Mouse (Mus musculus) adrenal gland, postnatal 14 days (tissue): Measurements from ENCODE around the gene Kpna7. TPM values are rescaled to one million over a fixed set of nuclear protein-coding genes. Genes with fewer than 3 reads are reported as not detected.
"Not testable (repeated sequence)": the region's sequence is repeated elsewhere in the genome, so short reads cannot be mapped to it uniquely, and the experiment has no call there.

ENCODE experiments used
- DNase-seq: peaks from one replicate; pipeline ENCODE4 v3.0.0; 2021; ENCODE audit warnings: mixed read lengths
- total RNA-seq: library from RNA; stranded (reverse); gene quantifications from 2 replicates; pipeline ENCODE4 v1.2.3, GENCODE M21; 2021

Kpna7 gene
- total RNA-seq, 1 experiment from 2014 or later, result not detected

DNA sequence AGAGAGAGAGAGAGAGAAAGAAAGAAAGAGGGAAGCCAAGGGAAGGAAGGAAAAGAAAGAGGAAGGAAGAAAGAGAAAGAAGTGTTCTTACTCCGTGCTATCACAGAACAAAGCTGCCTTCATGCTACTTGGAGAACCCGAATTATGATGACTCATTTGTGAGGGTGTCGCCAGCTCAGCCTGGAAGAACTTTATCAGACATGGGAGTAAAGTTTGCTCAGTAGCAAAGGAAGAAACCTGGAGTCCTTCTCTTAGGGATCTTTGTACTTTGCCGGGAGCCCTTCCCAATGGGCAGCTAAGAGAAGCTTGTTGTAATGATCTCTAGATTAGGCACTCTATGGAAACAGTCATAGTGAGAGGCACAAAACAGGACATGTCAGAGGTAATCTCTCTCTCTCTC, 18.9 kb upstream of the Kpna7 start:
- DNase-seq, result no peak

DNA sequence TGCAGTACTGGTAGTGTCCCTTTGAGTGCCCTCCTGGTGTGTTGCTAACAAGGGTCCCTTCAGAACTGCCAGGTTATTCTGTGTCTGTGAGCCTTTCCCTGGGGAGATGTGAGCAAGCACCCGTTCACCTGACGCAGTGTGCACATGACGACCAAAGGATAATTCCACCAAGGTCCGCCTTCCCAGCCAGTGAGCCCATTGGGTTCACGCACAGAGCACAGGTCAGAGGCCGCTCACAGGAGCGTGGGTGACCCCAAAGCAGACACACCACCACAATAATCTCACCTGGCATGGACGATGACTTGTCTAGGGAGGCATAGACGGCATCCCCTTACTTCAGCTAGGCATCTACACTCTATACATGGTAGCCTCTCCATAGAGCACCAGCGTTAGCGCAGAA, 17.6 kb upstream of the Kpna7 start:
- not testable (repeated sequence) for DNase-seq

DNA sequence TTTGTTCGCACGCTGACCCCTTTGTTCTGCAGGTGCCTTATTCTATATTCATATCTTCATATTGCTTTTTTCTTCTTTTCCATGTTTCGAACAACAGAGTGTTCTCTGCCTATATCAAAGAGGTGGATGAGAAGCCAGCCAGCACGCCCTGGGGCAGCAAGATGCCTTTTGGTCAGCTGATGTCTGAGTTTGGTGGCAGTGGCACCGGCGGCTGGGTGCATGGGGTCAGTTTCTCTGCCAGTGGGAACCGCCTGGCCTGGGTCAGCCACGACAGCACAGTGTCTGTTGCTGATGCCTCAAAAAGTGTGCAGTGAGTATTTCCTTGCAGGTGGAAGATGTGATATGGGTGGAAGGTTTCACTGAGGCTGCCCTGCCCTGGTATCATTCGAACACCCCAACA, 17.1 kb upstream of the Kpna7 start:
- no peak for DNase-seq

DNA sequence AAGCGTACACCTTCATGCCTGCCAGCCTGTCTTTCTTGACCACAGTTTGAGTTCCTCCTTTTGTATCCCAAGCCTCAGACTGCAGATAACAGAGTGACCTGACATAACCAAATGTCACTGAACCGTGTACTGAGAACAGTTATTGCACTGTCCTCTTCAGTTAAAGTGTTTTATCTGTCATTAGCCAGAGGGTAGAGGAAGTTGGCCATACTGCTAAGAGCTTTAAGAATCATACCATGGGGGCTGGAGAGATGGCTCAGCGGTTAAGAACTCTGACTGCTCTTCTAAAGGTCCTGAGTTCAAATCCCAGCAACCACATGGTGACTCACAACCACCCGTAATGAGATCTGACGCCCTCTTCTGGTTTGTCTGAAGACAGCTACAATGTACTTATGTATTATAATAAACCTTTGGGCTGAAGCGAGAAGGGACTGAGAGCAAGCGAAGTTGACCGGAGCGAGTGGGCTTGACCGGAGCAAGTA, 14.6 kb upstream of the Kpna7 start:
- DNase-seq, result no peak

DNA sequence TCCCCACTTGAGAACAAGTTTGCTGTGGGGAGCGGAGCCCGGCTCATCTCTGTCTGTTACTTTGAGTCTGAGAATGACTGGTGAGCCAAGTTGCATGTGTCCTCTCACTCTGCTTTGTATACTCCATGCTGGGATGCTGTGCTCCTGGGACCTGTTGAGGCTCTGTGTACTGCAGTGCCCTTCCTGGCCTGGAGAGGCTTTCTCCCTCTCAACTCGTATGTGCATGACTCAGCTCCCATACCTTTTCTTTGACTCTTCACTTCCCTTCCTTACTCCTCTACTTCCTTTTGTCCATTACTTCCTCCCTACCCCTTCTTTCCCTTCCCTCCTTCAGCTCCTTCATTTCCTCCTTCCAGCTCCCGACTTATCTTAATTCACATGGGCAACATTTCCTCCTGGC, 12.4 kb upstream of the Kpna7 start:
- no peak for DNase-seq

DNA sequence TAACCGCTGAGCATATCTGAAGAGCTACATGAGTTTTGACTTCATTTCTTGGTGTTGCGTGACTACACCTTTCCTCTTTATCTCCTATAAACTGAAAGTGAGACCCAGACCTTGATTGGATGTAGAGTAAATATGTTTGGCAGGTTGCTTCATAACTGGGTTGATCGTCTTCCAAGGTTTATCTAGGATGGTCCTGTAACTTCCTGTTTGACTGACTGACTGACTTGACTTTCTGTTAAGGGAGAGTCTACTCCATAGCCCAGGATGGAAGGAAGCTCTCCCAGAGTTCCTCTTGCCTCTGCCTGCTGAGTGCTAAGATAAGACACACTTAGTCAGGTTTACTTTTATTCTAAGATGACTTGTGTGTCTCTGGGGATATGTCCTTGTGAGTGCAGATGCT, 6.0 kb upstream of the Kpna7 start:
- DNase-seq, result no peak

DNA sequence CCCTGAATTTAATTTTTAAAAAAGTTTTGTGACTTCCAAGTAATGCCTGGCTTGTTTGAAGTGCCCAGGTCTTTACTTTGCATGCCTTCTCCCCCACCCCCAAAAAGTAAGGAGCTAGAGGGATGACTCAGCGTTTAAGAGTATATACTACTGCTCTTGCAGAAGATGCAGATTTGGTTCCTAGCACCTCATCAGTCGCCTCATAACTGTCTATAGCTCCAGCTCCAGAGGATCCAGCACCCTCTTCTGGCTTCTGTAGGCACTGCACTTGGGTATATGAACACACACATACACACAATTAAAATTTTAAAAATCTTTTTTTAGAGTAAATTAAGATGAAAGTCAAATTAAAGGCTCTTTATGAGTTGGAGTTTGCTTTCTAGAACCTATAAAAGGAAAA, 4.4 kb upstream of the Kpna7 start:
- no peak for DNase-seq

DNA sequence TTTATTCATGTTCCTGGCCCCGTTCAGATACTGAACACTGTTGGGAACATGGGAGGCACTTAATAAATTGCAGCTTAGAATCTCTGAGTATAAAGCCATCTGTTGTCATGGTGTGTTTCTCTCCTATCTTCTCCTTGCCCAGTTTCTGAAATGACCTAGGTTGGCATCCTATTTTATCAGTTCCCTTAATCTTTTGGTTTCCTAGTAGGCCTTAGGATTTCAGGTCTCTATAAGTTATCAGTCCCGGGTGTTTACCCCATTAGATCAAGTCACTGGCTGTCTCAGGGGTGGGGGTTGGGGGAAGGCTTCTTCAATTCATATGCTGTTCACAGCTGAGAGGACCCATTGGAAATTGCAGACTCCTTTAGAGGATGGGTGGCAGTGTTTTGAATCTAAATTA, 992 bp upstream of the Kpna7 start:
- no peak for DNase-seq

DNA sequence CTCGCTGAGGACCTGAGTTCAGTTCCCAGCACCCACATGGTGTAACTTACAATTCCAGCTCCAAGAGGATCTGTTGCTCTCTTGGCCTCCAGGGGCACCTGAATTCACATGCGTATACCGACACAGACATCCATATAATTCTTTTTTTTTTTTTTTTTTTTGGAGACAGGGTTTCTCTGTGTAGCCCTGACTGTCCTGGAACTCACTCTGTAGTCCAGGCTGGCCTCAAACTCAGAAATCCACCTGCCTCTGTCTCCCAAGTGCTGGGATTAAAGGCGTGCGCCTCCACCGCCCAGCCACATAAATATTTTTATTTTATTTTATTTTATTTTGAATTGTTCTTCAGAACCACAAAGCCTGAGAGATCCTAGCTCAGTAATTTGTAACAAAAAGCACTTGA, 629 bp downstream of the Kpna7 start:
- DNase-seq, result not testable (repeated sequence)

DNA sequence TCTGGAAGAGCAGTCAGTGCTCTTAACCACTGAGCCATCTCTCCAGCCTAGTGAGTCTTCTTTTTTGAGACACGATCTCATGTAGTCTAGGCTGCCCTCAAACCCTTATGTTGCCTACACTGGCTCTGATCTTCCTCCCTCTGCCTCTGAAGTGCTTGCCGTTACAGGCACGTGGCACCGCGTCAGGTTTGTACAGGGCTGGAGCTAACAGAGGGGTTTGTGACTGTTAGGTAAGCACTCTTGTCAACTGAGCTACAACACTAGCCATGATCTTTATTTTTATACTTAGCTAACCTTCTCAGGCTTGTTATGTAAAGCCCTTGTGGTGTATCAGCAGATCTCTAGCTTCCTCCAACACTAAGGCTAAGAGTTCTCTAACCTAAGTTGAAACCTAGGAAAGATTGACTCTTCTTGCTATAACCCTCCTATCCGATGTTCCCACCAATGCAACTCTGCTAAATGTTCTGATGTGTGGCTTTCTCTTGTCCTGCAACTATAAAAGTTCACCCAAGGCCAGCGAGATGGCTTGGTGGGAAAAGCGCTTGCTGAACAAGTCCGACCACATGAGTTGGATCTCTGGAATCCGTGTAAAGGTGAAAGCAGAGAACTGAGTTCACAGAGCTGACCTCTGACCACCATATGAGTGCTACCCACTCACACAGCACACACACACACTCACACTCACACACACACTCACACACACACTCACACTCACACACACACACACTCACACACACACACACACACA, 1.8 kb downstream of the Kpna7 start:
- no peak for DNase-seq

DNA sequence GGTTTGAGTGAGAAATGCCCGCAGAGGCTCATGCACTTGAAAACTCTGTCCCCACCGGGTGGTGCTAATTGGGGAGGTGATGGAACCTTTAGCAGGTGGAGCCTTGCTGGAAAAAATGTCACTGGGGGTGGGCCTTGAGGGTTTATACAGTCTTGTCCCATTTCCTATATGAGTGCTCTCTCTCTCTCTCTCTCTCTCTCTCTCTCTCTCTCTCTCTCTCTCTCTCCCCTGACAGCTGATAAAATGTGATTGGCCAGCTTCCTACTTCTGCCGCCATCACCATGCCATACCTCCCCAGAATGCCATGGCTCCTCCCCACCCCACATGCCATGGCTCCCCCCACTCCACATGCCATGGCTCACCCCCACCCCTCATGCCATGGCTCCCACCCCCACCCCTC, 8.7 kb downstream of the Kpna7 start:
- DNase-seq, result no peak

DNA sequence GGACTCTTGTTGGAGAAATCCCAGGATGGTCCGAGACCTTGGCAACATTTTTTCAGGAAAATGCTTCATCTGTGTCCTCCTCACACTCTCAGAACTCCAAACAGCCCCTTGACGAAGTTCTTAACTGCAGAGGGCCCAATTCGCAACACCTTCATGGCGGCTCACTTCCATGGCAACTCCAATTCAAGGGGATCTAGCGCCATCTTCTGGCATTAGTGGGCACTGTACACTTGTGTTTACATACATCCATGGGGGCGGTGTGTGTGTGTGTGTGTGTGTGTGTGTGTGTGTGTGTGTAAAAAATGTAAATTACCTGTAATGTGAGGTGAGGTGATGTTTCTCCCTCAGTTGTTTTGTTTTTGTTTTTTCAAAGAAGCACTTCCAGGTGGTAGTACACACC, 12.5 kb downstream of the Kpna7 start:
- peak; percentile 23 for DNase-seq

DNA sequence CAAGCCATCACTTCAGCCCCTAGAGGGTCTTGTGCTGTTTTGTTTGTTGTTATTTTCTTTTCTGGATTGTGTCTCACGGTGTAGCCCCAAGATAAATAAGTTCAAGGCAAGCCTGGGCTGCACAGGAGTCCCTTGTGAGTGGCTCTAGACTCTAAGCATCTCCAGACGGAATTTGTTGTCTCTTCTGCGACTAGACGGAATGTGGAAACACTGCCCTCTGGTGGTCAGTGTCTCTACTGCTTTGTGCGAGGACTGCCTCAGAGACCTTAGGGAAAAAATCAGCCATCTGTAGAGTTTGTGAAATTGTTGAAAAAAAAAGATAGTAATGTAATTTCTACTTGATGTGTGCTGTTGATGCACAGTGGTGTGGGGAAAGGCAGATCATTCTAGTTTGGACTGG, 14.1 kb downstream of the Kpna7 start:
- DNase-seq, result peak; percentile 83

DNA sequence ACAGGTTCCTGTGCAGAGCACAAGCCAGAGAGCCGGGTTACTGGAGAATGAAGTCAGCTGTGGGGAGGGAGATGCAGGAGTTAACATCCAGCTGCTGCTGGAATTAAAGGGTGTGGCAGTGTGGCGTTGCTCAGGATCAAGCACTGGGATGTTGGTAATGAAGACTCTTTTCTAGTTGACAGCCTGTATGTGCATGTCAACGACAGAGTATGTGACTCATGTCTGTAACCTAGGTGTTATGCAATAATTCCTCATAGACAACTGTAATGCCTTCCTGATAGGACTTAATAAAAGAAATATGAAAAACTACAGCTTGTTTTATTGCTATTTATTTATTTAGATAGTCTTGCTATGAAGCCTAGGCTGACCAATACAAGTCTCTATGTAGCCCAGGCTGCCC, 15.0 kb downstream of the Kpna7 start:
- no peak for DNase-seq

DNA sequence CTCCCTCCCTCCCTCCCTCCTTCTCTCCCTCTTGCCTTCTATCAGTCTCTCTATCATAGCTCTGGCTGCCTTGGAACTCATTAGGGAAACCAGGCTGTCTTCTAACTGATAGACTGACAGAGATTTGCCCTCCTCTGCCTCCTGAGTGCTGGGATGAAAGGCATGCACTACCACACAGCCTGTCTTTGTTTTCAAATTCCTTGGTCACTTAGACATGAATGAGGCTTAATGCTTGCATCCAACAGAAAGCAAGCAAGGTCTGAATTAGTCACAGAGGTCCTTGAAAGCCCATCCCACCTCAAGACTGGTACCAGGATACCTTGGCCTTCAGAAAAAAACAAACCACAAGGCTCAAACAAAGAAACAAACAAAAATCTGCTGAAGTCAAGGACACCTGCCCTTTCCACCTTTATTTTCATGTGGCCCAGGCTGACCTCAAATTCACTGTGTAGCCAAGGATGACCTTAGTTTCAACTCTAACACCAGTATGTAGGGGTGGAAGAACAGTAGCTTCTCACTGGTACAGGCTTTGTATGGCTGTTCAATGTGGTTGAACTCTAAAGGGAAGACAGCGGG, 19.0 kb downstream of the Kpna7 start:
- DNase-seq, result no peak

DNA sequence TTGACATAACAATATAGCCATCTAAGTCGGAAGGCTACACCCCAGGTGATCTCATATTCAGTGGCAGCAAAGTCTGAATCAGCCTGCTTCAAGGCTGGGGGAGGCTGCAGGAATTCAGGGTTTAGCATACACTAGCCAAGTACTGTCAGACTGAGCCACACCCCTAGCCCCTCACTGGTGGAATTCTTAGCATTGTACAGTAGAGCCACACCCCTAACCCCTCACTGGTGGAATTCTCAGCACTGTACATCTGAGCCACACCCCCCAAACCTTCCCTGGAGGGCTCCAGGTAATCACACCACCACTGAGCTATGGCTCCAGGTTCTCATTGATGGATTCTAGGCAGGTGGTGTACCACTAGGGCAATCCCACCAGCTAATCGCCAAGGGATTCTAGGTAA, 24.3 kb downstream of the Kpna7 start:
- no peak for DNase-seq

DNA sequence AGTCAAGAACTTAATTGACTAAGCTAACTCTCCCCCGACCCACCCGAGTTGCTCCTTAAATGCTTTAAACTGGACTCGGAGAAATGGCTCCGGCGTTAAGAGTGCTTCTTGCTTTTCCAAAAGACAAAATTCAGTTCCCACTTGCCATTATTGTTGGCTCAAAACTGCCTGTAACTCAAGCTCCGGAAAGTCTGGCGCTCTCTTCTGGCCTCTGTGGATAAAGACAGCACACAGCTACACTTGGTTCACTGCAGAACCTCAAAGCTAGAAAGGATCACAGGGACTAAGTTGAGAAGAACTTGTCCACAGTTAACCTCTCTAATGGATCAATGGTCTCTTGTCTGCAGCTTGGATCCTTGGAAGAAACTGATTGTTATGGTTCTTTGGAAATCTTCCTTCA, 25.1 kb downstream of the Kpna7 start:
- DNase-seq, result peak; percentile 52

DNA sequence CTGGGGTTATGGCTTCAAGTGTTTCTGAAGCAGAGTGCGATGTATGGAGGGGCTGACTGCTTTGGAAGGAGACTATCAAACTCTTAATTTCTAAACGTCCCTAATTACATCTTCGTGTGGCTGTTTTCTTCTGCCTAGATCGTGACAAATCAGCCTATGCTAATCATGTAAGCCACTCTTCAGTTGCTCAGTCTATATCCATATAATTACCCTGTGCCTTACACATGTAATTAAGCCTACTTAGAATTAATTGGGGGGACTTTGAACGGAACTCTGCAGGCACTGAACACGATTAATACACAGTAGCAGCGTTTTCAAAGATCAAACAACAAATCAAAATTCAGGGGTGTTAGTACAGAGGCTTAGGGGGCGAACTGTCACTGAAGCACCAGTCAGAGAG, 25.9 kb downstream of the Kpna7 start:
- DNase-seq, result no peak

DNA sequence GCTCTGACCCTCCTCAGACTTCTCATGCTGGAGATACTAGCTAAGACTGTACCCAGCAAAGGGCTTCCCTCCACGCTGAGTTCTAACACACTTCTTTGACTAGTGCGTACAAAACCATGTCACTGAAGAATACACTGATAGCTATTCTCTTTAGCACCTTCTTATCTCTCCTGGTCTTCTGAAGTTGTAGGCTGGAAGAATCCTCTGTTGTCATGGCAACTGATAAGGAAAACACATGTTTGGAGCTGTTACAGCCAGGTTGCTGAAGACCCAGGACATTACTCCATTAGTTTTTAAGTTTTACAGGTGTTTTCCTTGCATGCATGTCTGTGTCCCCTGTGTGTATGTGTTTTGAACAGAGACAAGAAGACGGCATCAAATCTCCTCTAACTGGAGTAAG, 29.6 kb downstream of the Kpna7 start:
- not testable (repeated sequence) for DNase-seq

DNA sequence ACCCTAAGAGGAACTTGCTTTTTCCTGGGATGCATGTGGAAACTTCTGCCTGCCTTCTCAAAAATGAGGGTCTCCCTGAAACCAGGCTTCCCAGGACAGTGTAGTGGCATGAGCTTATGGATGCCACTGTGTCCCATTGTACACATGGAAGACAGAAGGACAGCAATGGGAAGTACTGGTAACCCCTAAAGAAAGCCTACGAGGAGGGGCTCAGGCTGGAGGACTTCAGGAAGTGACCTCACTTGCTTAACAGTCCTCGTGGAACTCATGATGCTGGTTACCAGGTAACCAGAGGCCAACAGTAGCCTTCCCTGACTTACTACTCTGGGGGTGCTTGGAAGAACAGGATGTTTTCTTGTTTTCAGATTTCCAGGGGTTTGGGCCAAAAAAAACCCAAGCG, 41.1 kb downstream of the Kpna7 start, which contains the start of gene 1700018F24Rik:
TSS of gene 1700018F24Rik (plus strand) at position 301 of the 400 bp plus-strand sequence.
- DNase-seq, result not testable (repeated sequence)

DNA sequence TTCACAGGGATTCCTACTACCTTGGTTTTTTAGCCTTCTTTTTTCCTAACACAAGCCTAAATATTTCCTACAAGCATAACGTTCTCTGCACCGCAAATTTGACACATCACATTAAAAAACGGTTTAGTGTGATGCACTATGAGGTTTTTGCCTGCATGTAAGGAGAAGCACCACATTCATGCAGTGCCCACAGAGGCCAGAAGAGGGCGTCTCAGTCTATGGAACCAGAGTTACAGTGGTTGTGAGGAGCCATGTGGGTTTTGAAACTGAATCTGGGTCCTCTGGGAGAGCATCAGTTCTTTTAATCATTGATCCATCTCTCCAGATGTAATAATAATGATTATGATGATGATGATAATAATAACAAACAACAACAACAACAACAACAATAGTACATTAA, 42.2 kb downstream of the Kpna7 start:
- peak; percentile 32 for DNase-seq

DNA sequence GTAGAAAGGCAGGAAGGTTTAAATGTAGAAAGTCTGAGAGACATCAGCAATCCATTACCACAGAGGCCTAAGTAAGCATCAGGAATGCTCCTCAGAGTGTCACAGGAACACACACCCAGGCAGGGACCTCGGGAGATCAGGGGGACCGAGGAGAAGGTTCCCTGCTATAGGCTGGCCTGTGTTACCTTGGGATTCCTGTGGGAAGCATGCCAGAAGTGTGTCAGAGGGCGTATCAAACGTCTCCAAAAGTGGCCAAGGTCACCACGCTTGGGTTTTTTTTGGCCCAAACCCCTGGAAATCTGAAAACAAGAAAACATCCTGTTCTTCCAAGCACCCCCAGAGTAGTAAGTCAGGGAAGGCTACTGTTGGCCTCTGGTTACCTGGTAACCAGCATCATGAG, 51.4 kb downstream of the Kpna7 start, which contains the start of gene Gm4871:
TSS of gene Gm4871 (minus strand) at position 364 of the 400 bp plus-strand sequence.
- peak; percentile 67 for DNase-seq

DNA sequence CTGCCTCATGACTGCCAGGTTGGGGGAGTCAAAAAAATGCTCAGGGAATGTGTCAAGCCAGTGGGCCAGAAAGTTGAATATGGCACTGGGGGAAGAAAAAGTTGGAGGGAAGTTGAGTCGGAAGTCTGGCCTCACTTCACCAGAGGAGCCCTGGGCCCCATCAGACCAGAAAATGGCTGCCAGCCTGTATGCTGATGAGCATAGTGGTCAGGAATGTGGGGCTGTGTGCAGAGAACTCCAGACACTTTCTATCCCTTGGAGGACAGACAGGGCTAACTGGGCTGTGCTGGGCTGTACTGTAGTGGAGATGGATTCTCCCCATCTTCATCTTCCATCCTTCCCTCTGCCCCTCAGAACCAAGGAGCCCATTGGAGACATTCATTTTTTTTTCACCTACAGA, 53.4 kb downstream of the Kpna7 start:
- DNase-seq, result not testable (repeated sequence)

DNA sequence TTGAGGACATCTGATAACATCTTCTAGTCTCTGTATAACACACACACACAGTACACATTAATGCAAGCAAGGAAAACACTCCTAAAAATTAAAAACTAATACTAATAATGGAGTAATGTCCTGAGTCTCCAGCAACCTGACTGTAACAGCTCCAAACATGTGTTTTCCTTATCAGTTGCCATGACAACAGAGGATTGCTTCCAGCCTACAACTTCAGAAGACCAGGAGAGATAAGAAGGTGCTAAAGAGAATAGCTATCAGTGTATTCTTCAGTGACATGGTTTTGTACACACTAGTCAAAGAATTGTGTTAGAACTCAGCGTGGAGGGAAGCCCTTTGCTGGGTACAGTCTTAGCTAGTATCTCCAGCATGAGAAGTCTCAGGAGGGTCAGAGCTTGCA, 63.1 kb downstream of the Kpna7 start:
- DNase-seq, result not testable (repeated sequence)
